Mouse (Mus musculus) limb, embryonic 15.5 days (tissue): ENCODE results near the gene Gyg. TPM values are rescaled to one million over a fixed set of nuclear protein-coding genes. Genes with fewer than 3 reads are reported as not detected.
A peak's percentile ranks its signal among the peaks of the same experiment; 100 is the strongest.

Experiments used
- ATAC-seq: fragments of 200-750 bp; cut with Nextera tagmentation; 2 replicates; pipeline ENCODE4 v1.8.0; 2017; ENCODE audit warnings: low read depth, moderate TSS enrichment; ENCODE audit not compliant: insufficient number of reproducible peaks, low FRiP score, low TSS enrichment
- H3K27ac ChIP-seq: fragments of 300-500 bp; sonication (generic); 2 replicates; pipeline ENCODE4 v1.5.1; 2015; ENCODE audit warnings: moderate library complexity, mild to moderate bottlenecking, inconsistent platforms
- H3K27me3 ChIP-seq: fragments of 300-500 bp; sonication (generic); 2 replicates; pipeline ENCODE4 v1.6.1; 2015; ENCODE audit warnings: inconsistent platforms
- H3K36me3 ChIP-seq: fragments of 300-500 bp; sonication (generic); 2 replicates; pipeline ENCODE4 v1.6.1; 2015; ENCODE audit warnings: inconsistent platforms
- H3K4me1 ChIP-seq: fragments of 300-500 bp; sonication (generic); 2 replicates; pipeline ENCODE4 v1.6.1; 2015; ENCODE audit warnings: inconsistent platforms
- H3K4me2 ChIP-seq: fragments of 300-500 bp; sonication (generic); 2 replicates; pipeline ENCODE4 v1.6.1; 2015; ENCODE audit warnings: mild to moderate bottlenecking, inconsistent platforms
- H3K4me3 ChIP-seq: fragments of 300-500 bp; sonication (generic); 2 replicates; pipeline ENCODE4 v1.5.1; 2015; ENCODE audit warnings: mild to moderate bottlenecking, inconsistent platforms
- H3K9ac ChIP-seq: fragments of 300-500 bp; sonication (generic); 2 replicates; pipeline ENCODE4 v1.6.1; 2015; ENCODE audit warnings: inconsistent platforms
- H3K9me3 ChIP-seq: fragments of 300-500 bp; sonication (generic); 2 replicates; pipeline ENCODE4 v1.6.1; 2016; ENCODE audit warnings: inconsistent platforms
- WGBS: fragments of 180-500 bp; shearing (Covaris S2); methylation state at CpG from one replicate; pipeline ENCODE4 v1.1.7; 2015; 5-methylcytosine and 5-hydroxymethylcytosine counted together
- polyA plus RNA-seq: library from polyadenylated mRNA; unstranded; fragments of >200 nt; fragmentation: Nextera tagmentation; extraction: Ambion mirVana; gene quantifications from 2 replicates; pipeline ENCODE4 v1.2.1, GENCODE M21; 2015

Gene Gyg
- polyA plus RNA-seq, 1 experiment from 2014 or later, result 36.2 TPM

DNA sequence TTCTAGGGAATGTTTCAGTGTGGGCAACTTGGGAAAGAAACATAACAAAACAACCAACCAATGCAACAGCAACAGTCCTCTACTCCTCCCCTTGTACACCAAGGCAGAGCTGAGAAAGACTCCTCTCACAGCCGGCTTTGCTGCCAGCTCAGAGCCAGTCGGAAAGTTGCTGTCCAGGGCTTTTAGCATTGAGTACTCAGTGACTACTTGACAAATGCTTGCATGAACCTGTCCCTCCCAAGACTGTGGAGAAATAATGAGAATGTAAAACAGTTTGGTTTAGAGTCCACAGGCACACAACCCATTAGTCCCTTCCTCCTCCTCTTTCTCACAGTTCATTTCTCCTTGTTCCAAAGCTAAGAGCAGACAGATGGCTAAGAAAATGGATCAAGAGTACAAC is 10.7 kb downstream of the Gyg start:
- no peak overlapping the region for H3K27ac ChIP-seq
- no peak overlapping the region for H3K4me3 ChIP-seq
- no peaks in the 10 kb centered on the region for H3K9me3 ChIP-seq
- no peak for ATAC-seq
- no peak overlapping the region for H3K9ac ChIP-seq
- H3K4me2 ChIP-seq, result no peak overlapping the region
- H3K4me1 ChIP-seq, result no peaks in the 10 kb centered on the region
- H3K36me3 ChIP-seq, result peaks cover 7% of the 10 kb centered on the region
- 10% methylated on average over 2 of the region's 2 CpGs for WGBS
- H3K27me3 ChIP-seq, result no peaks in the 10 kb centered on the region

GRCm38 (mm10) chr3:20143726-20144125 is 11.4 kb downstream of the Gyg start:
- H3K4me3 ChIP-seq, result no peak overlapping the region
- 59% methylated on average over 3 of the region's 3 CpGs for WGBS

GRCm38 (mm10) chr3:20142576-20142975 is 12.5 kb downstream of the Gyg start:
- H3K36me3 ChIP-seq, result no peaks in the 10 kb centered on the region
- H3K27ac ChIP-seq, result no peak overlapping the region
- WGBS, result 27% methylated on average over 3 of the region's 3 CpGs
- ATAC-seq, result no peak
- no peaks in the 10 kb centered on the region for H3K27me3 ChIP-seq
- H3K9ac ChIP-seq, result no peak overlapping the region
- H3K4me1 ChIP-seq, result no peaks in the 10 kb centered on the region
- no peak overlapping the region for H3K4me3 ChIP-seq
- no peaks in the 10 kb centered on the region for H3K9me3 ChIP-seq
- no peak overlapping the region for H3K4me2 ChIP-seq

More at GRCm38 (mm10) chr3:20143726-20144125, 11.4 kb downstream of the Gyg start:
- Histone ChIP-seq H3K4me2 (no peak overlapping the region), H3K9me3 (no peaks in the 10 kb centered on the region), H3K9ac (no peak overlapping the region), H3K27me3 (no peaks in the 10 kb centered on the region), H3K4me1 (no peaks in the 10 kb centered on the region), H3K36me3 (peaks cover 2% of the 10 kb centered on the region), H3K27ac (no peak overlapping the region)
- no peak for ATAC-seq

- H3K27me3 ChIP-seq, result no peaks in the 10 kb centered on the region
- no peak overlapping the region for H3K27ac ChIP-seq
- H3K4me3 ChIP-seq, result no peak overlapping the region
- no peak for ATAC-seq
- no peaks in the 10 kb centered on the region for H3K36me3 ChIP-seq
- H3K9me3 ChIP-seq, result no peaks in the 10 kb centered on the region
- WGBS, result 68% methylated on average over 2 of the region's 2 CpGs
- H3K4me2 ChIP-seq, result no peak overlapping the region
- no peaks in the 10 kb centered on the region for H3K4me1 ChIP-seq
- H3K9ac ChIP-seq, result no peak overlapping the region
Measured at GRCm38 (mm10) chr3:20142101-20142500, 13.0 kb downstream of the Gyg start.

DNA sequence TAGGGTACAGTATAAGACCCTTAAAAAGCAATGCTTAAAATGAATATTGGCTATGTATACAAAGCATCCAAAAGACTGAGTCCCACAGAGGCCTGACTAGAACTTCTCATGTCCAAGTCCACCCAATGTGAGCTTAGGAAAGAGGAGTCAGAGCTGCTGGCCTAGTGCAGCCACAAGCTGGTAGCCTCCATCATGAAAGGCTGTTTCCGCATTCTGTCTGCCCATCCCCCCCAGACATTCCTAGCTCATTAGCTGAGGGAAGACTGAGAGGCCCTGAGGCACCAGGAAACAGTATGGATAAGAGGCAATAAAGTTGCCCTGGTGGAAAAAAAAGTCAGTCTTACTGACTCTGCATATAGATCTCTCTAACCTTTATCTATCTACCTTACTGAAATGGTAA is 13.4 kb downstream of the Gyg start:
- ATAC-seq, result no peak
- no peaks in the 10 kb centered on the region for H3K4me1 ChIP-seq
- no peak overlapping the region for H3K27ac ChIP-seq
- H3K36me3 ChIP-seq, result no peaks in the 10 kb centered on the region
- H3K9me3 ChIP-seq, result no peaks in the 10 kb centered on the region
- H3K27me3 ChIP-seq, result no peaks in the 10 kb centered on the region
- 11% methylated on average over 1 of the region's 1 CpGs for WGBS
- H3K4me3 ChIP-seq, result no peak overlapping the region
- H3K4me2 ChIP-seq, result no peak overlapping the region
- H3K9ac ChIP-seq, result no peak overlapping the region

- Histone ChIP-seq H3K36me3 (no peaks in the 10 kb centered on the region), H3K9ac (no peak overlapping the region), H3K27ac (no peak overlapping the region), H3K9me3 (no peaks in the 10 kb centered on the region), H3K4me2 (no peak overlapping the region), H3K4me1 (no peaks in the 10 kb centered on the region), H3K27me3 (no peaks in the 10 kb centered on the region), H3K4me3 (no peak overlapping the region)
- ATAC-seq, result no peak
Measured at GRCm38 (mm10) chr3:20141240-20141639, 13.9 kb downstream of the Gyg start.

GRCm38 (mm10) chr3:20136868-20137581 is 18.1 kb downstream of the Gyg start:
- WGBS, result 89% methylated on average over 9 of the region's 9 CpGs

DNA sequence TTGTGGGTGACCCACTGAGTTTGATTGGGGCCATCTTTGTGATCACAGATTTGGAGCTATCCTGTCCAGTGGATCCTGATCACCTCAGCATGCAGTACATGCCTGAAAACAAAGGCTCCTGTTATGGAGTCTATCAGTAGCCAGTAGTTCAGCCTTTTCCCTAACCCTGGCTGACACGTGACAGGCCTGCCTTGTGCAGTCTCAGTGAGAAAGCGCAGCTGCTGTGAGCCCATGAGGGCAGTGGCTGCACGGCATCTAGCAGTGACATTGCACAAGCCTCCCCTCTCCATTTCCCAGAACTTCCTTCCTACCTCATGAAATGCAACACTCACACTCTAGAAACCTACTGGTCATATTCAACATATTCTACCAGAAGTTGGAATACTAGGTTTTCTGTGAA is 20.6 kb downstream of the Gyg start:
- Histone ChIP-seq H3K4me2 (no peak overlapping the region), H3K4me3 (no peak overlapping the region), H3K9ac (no peak overlapping the region), H3K4me1 (no peaks in the 10 kb centered on the region), H3K27ac (no peak overlapping the region), H3K27me3 (no peaks in the 10 kb centered on the region), H3K9me3 (no peaks in the 10 kb centered on the region), H3K36me3 (no peaks in the 10 kb centered on the region)
- no peak for ATAC-seq
- 78% methylated on average over 3 of the region's 3 CpGs for WGBS

More at GRCm38 (mm10) chr3:20136868-20137581, 18.1 kb downstream of the Gyg start:
- Histone ChIP-seq H3K4me2 (no peak overlapping the region), H3K9ac (no peak overlapping the region), H3K9me3 (no peaks in the 10 kb centered on the region), H3K4me1 (no peaks in the 10 kb centered on the region), H3K4me3 (no peak overlapping the region), H3K27me3 (no peaks in the 10 kb centered on the region), H3K27ac (no peak overlapping the region), H3K36me3 (no peaks in the 10 kb centered on the region)
- no peak for ATAC-seq

DNA sequence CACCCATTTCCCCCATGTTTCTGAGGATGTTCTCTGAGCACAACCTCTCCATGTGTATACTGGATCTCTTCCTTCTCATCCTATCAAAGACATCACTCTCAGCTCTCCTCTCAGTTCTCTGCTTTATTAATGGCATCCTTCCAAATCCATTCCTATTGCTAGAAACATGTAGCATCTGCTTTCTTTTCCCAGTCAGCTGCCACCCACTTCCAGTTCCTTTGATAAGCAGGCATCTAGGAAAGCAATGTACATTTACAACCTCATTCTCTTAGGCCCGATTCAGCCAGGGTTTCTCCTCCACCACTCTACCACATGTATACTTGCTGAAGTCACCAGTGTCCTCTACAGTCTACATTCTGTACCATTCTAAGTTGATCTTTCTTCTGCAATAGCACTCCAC is 21.4 kb downstream of the Gyg start:
- Histone ChIP-seq H3K9me3 (no peaks in the 10 kb centered on the region), H3K4me3 (no peak overlapping the region), H3K9ac (no peak overlapping the region), H3K4me2 (no peak overlapping the region), H3K36me3 (no peaks in the 10 kb centered on the region), H3K27me3 (no peaks in the 10 kb centered on the region), H3K27ac (no peak overlapping the region), H3K4me1 (no peaks in the 10 kb centered on the region)
- no peak for ATAC-seq
- 71% methylated on average over 1 of the region's 1 CpGs for WGBS

- ATAC-seq, result no peak
- Histone ChIP-seq H3K27me3 (no peaks in the 10 kb centered on the region), H3K4me1 (no peaks in the 10 kb centered on the region), H3K36me3 (no peaks in the 10 kb centered on the region), H3K4me3 (no peak overlapping the region), H3K9ac (no peak overlapping the region), H3K9me3 (no peaks in the 10 kb centered on the region), H3K4me2 (no peak overlapping the region), H3K27ac (no peak overlapping the region)
- 73% methylated on average over 1 of the region's 1 CpGs for WGBS
Measured at GRCm38 (mm10) chr3:20132731-20133130, 22.4 kb downstream of the Gyg start.

- no peak overlapping the region for H3K4me2 ChIP-seq
- H3K27ac ChIP-seq, result no peak overlapping the region
- H3K4me1 ChIP-seq, result no peaks in the 10 kb centered on the region
- 82% methylated on average over 2 of the region's 2 CpGs for WGBS
- no peak overlapping the region for H3K9ac ChIP-seq
- no peaks in the 10 kb centered on the region for H3K9me3 ChIP-seq
- ATAC-seq, result no peak
- no peak overlapping the region for H3K4me3 ChIP-seq
- H3K27me3 ChIP-seq, result no peaks in the 10 kb centered on the region
- no peaks in the 10 kb centered on the region; the same call in 1 of the 2 replicates for H3K36me3 ChIP-seq
Measured at GRCm38 (mm10) chr3:20131350-20131720, 23.8 kb downstream of the Gyg start.

- WGBS, result 84% methylated on average over 8 of the region's 8 CpGs
- Histone ChIP-seq H3K27me3 (no peaks in the 10 kb centered on the region), H3K4me3 (no peak overlapping the region), H3K4me2 (no peak overlapping the region), H3K9ac (no peak overlapping the region), H3K4me1 (no peaks in the 10 kb centered on the region), H3K27ac (no peak overlapping the region), H3K36me3 (no peaks in the 10 kb centered on the region; the same call in 1 of the 2 replicates), H3K9me3 (no peaks in the 10 kb centered on the region)
- peak; percentile 59; the same call in 1 of the 2 replicates for ATAC-seq
Measured at GRCm38 (mm10) chr3:20130456-20131349, 24.4 kb downstream of the Gyg start.
